Mouse (Mus musculus) layer of hippocampus, adult 18-20 months (tissue): Measurements from ENCODE around the gene Cox4i1. TPM values are rescaled to one million over a fixed set of nuclear protein-coding genes. Genes with fewer than 3 reads are reported as not detected.

ENCODE experiments used
- DNase-seq, 2 experiments: peaks; one replicate each; pipeline ENCODE4 v3.0.0; 2022; ENCODE audit warnings: low spot score in 2 of 2
- total RNA-seq, 2 experiments: library from RNA; stranded (reverse); gene quantifications; 2 replicates each; pipeline ENCODE4 v1.2.3; 2021

The Cox4i1 gene
- total RNA-seq, 2 experiments from 2014 or later: 1,117 to 1,130 TPM

- no peak for DNase-seq
Measured at GRCm38 (mm10) chr8:120692934-120693333, 24.9 kb downstream of the Cox4i1 start.

- no peak for DNase-seq
Measured at GRCm38 (mm10) chr8:120693861-120694493, 26.0 kb downstream of the Cox4i1 start.

GRCm38 (mm10) chr8:120696401-120697153, 28.6 kb downstream of the Cox4i1 start:
- DNase-seq: no peak

GRCm38 (mm10) chr8:120697154-120697978, 29.3 kb downstream of the Cox4i1 start:
- no peak for DNase-seq

- no peak for DNase-seq
Measured at GRCm38 (mm10) chr8:120697979-120698272, 29.9 kb downstream of the Cox4i1 start.

- no peak for DNase-seq
Measured at GRCm38 (mm10) chr8:120698426-120698825, 30.4 kb downstream of the Cox4i1 start.

- DNase-seq: no peak
Measured at GRCm38 (mm10) chr8:120699079-120699478, 31.1 kb downstream of the Cox4i1 start.

- no peak for DNase-seq
Measured at GRCm38 (mm10) chr8:120699565-120699964, 31.5 kb downstream of the Cox4i1 start.

GRCm38 (mm10) chr8:120700053-120700452, 32.0 kb downstream of the Cox4i1 start:
- DNase-seq: no peak

- peak in 1 of 2 experiments; percentile 23 for DNase-seq
Measured at GRCm38 (mm10) chr8:120701758-120702465, 33.9 kb downstream of the Cox4i1 start.

- DNase-seq: no peak
Measured at GRCm38 (mm10) chr8:120704203-120704602, 36.2 kb downstream of the Cox4i1 start.

- no peak for DNase-seq
Measured at GRCm38 (mm10) chr8:120705163-120705562, 37.1 kb downstream of the Cox4i1 start.

GRCm38 (mm10) chr8:120706193-120706592, 38.2 kb downstream of the Cox4i1 start:
- DNase-seq: no peak

GRCm38 (mm10) chr8:120709176-120709575, 41.2 kb downstream of the Cox4i1 start:
- no peak for DNase-seq

GRCm38 (mm10) chr8:120715200-120715599, 47.2 kb downstream of the Cox4i1 start:
- DNase-seq: no peak

GRCm38 (mm10) chr8:120715996-120716680, 48.1 kb downstream of the Cox4i1 start:
- no peak for DNase-seq

- no peak for DNase-seq
Measured at GRCm38 (mm10) chr8:120719586-120720236, 51.7 kb downstream of the Cox4i1 start.

GRCm38 (mm10) chr8:120723025-120723424, 55.0 kb downstream of the Cox4i1 start:
- no peak for DNase-seq
